Mouse (Mus musculus) G1E (cell line): ENCODE measurements around the gene Insl6.

Experiments used
- CTCF ChIP-seq: IDR thresholded peaks from 2 replicates; pipeline ENCODE4 v1.5.1; 2012; ENCODE audit warnings: low read depth, low read length, inconsistent platforms, mixed read lengths
- GATA1 ChIP-seq: IDR thresholded peaks from 2 replicates; pipeline ENCODE4 v1.6.1; 2012; ENCODE audit warnings: borderline replicate concordance, low read length, inconsistent platforms, mixed read lengths
- GATA2 ChIP-seq: IDR thresholded peaks from 2 replicates; pipeline ENCODE4 v1.6.1; 2012; ENCODE audit warnings: low read depth, low read length, inconsistent platforms, borderline replicate concordance
- POLR2AphosphoS5 ChIP-seq: IDR thresholded peaks from 2 replicates; pipeline ENCODE4 v1.6.1; 2012; ENCODE audit warnings: low read depth, low read length, inconsistent platforms; ENCODE audit not compliant: insufficient replicate concordance
- TAL1 ChIP-seq: conservative IDR thresholded peaks from 2 replicates; pipeline ENCODE4 v1.6.1; 2012; ENCODE audit warnings: low read depth, low read length, inconsistent platforms, mixed read lengths

GRCm38 (mm10) chr19:29366969-29367622 is 41.9 kb upstream of the Insl6 start, which contains the start of the genes Plgrkt and Cd274:
- TF ChIP-seq CTCF: no peak
- no peak for TF ChIP-seq GATA1
- no peak for TF ChIP-seq GATA2
- TF ChIP-seq POLR2AphosphoS5: no peak
- no peak for TF ChIP-seq TAL1
